Mouse (Mus musculus) adipocyte (in vitro differentiated cells): ENCODE results near the gene Myo3b.

Experiments
- DNase-seq: peaks from one replicate; pipeline ENCODE4 v3.0.0-alpha.2; 2016; ENCODE audit warnings: low spot score

Myo3b gene

GRCm38 (mm10) chr2:70456205-70456604 is 417.3 kb downstream of the Myo3b start:
- no peak for DNase-seq

GRCm38 (mm10) chr2:70463606-70464005 is 424.7 kb downstream of the Myo3b start:
- DNase-seq = no peak

GRCm38 (mm10) chr2:70471136-70471535 is 432.2 kb downstream of the Myo3b start:
- no peak for DNase-seq

GRCm38 (mm10) chr2:70471861-70472620 is 433.1 kb downstream of the Myo3b start:
- no peak for DNase-seq
